Comparison of ENCODE assay signal across 9 mouse cellular contexts in genomic region chr13:28544003-28544818, GRCm38 (mm10).
A peak's percentile ranks its signal among the peaks of the same experiment; 100 is the strongest.
DNase-seq lines count a peak whose midpoint lies in the region; ATAC-seq and TF ChIP-seq lines count a peak whose summit lies in the region.
"Had no signal": no experiment of that assay in that cellular context is flagged by ENCODE, and none has a peak within 500 bp of the region (broad histone marks: within the 10 kb centered on the region; RNA-seq: fewer than 3 reads in every experiment).

No protein-coding gene starts in this region.

- H3K36me3 ChIP-seq in heart, embryonic 13.5 days: no peaks in the 10 kb centered on the region
- no peaks in the 10 kb centered on the region; the same call in 1 of the 2 replicates for H3K36me3 ChIP-seq in forebrain, embryonic 14.5 days (ENCODE audit: control insufficient read depth, insufficient read depth, low read length)
- H3K36me3 ChIP-seq: G1E had no signal

- 0 out of 2 replicates have a peak overlapping the region, but pooled peaks have one; percentile 40 for H3K9ac ChIP-seq in heart, embryonic 13.5 days
- H3K9ac ChIP-seq in forebrain, embryonic 14.5 days (ENCODE audit: low read length): peak overlapping the region; percentile 46; the same call in 1 of the 2 replicates

- H3K4me2 ChIP-seq in heart, embryonic 13.5 days: peak overlapping the region; percentile 50
- H3K4me2 ChIP-seq in forebrain, embryonic 14.5 days (ENCODE audit: low read length): peak overlapping the region; percentile 34

- DNase-seq in heart, postnatal 36 days: no peak
- DNase-seq in R1 (ENCODE audit: low read depth, low spot score): peak; percentile 72
- DNase-seq in forebrain, embryonic 14.5 days (ENCODE audit: low spot score): peak; percentile 78
- peak; percentile 82 for DNase-seq in kidney, postnatal 10 days
- DNase-seq in thymus, postnatal 14 days: no peak
- no peak for DNase-seq in adrenal gland, postnatal 36 days

- H3K9me3 ChIP-seq in heart, embryonic 13.5 days: no peaks in the 10 kb centered on the region
- H3K9me3 ChIP-seq in forebrain, embryonic 14.5 days (replicated peaks; ENCODE audit: control insufficient read depth, low read length): no peaks in the 10 kb centered on the region
- H3K9me3 ChIP-seq: G1E had no signal

- no peak for TF ChIP-seq CTCF in olfactory bulb, adult 2 months (IDR thresholded peaks at IDR 0.05; ENCODE audit: insufficient read depth, low read depth, low read length)

- intact Hi-C loops in heart, postnatal 36 days (cut with DNase I): no loop called here

- H3K4me1 ChIP-seq in heart, embryonic 13.5 days: peaks cover 18% of the 10 kb centered on the region
- H3K4me1 ChIP-seq in forebrain, embryonic 14.5 days (ENCODE audit: control insufficient read depth, insufficient read depth, low read length): peaks cover 13% of the 10 kb centered on the region
- H3K4me1 ChIP-seq in olfactory bulb, adult 2 months (ENCODE audit: control insufficient read depth, insufficient read depth, low read length): peaks cover 6% of the 10 kb centered on the region; the same call in 1 of the 2 replicates

- no peaks in the 10 kb centered on the region for H3K27me3 ChIP-seq in heart, embryonic 13.5 days (replicated peaks)
- H3K27me3 ChIP-seq in forebrain, embryonic 14.5 days (replicated peaks; ENCODE audit: control insufficient read depth, insufficient read depth, low read length): no peaks in the 10 kb centered on the region

- TF ChIP-seq POLR2A in olfactory bulb, adult 2 months (IDR thresholded peaks at IDR 0.05; ENCODE audit: insufficient read depth, low read depth, low read length): no peak

- H3K27ac ChIP-seq in heart, embryonic 13.5 days (replicated peaks): no peak overlapping the region
- H3K27ac ChIP-seq in forebrain, embryonic 14.5 days (ENCODE audit: low read depth, low read length): peak overlapping the region; percentile 79
- H3K27ac ChIP-seq in olfactory bulb, adult 2 months (ENCODE audit: insufficient read depth, low read depth, low read length): no peak overlapping the region

- 47% methylated on average over 15 of the region's 17 CpGs for WGBS in heart, embryonic 13.5 days
- 6% methylated on average over 15 of the region's 17 CpGs for WGBS in forebrain, embryonic 14.5 days
- 31% methylated on average over 15 of the region's 17 CpGs for WGBS in olfactory bulb, adult 2 months

- ATAC-seq in heart, embryonic 13.5 days (ENCODE audit: extremely low read depth, insufficient number of reproducible peaks, low FRiP score, low TSS enrichment): no peak
- ATAC-seq in forebrain, embryonic 14.5 days: peak; percentile 58

- no peak overlapping the region for H3K4me3 ChIP-seq in heart, embryonic 13.5 days
- H3K4me3 ChIP-seq in forebrain, embryonic 14.5 days (ENCODE audit: low read depth, low read length): no peak overlapping the region
- peak overlapping the region; percentile 34 for H3K4me3 ChIP-seq in olfactory bulb, adult 2 months (ENCODE audit: insufficient read depth, low read depth, low read length)

Comparison
In these comparisons a context has a peak if more than half of its experiments do, and no peak if none do; other contexts are left out.
1. DNase-seq: peak in R1 (single experiment), forebrain, embryonic 14.5 days (single experiment) and kidney, postnatal 10 days (single experiment); none in heart, postnatal 36 days (0 of 2), thymus, postnatal 14 days (single experiment) and adrenal gland, postnatal 36 days (0 of 2).